Mouse (Mus musculus) embryonic facial prominence, embryonic 15.5 days (tissue): ENCODE measurements around the gene Slc24a3. TPM values are rescaled to one million over a fixed set of nuclear protein-coding genes. Genes with fewer than 3 reads are reported as not detected.

Experiments
- ATAC-seq: fragments of 200-750 bp; cut with Nextera tagmentation; 2 replicates; pipeline ENCODE4 v1.8.0; 2017; ENCODE audit warnings: low read depth, moderate TSS enrichment; ENCODE audit not compliant: insufficient number of reproducible peaks, low FRiP score, low TSS enrichment
- H3K27ac ChIP-seq: fragments of 300-500 bp; sonication (generic); replicated peaks from 2 replicates; pipeline ENCODE4 v1.5.1; 2015; ENCODE audit warnings: mild to moderate bottlenecking, inconsistent platforms
- H3K27me3 ChIP-seq: fragments of 300-500 bp; sonication (generic); 2 replicates; pipeline ENCODE4 v1.6.1; 2015; ENCODE audit warnings: inconsistent platforms
- H3K36me3 ChIP-seq: fragments of 300-500 bp; sonication (generic); 2 replicates; pipeline ENCODE4 v1.6.1; 2015; ENCODE audit warnings: mild to moderate bottlenecking, inconsistent platforms
- H3K4me1 ChIP-seq: fragments of 300-500 bp; sonication (generic); 2 replicates; pipeline ENCODE4 v1.6.1; 2015; ENCODE audit warnings: inconsistent platforms
- H3K4me2 ChIP-seq: fragments of 300-500 bp; sonication (generic); replicated peaks from 2 replicates; pipeline ENCODE4 v1.6.1; 2015; ENCODE audit warnings: mild to moderate bottlenecking, inconsistent platforms
- H3K4me3 ChIP-seq: fragments of 300-500 bp; sonication (generic); replicated peaks from 2 replicates; pipeline ENCODE4 v1.5.1; 2015; ENCODE audit warnings: mild to moderate bottlenecking, inconsistent platforms
- H3K9ac ChIP-seq: fragments of 300-500 bp; sonication (generic); 2 replicates; pipeline ENCODE4 v1.6.1; 2015; ENCODE audit warnings: inconsistent platforms
- H3K9me3 ChIP-seq: fragments of 300-500 bp; sonication (generic); replicated peaks from 2 replicates; pipeline ENCODE4 v1.6.1; 2016; ENCODE audit warnings: inconsistent platforms
- WGBS: fragments of 180-500 bp; shearing (Covaris S2); methylation state at CpG from one replicate; pipeline ENCODE4 v1.1.7; 2015; 5-methylcytosine and 5-hydroxymethylcytosine counted together
- polyA plus RNA-seq: library from polyadenylated mRNA; unstranded; fragments of >200 nt; fragmentation: Nextera tagmentation; extraction: Ambion mirVana; gene quantifications from 2 replicates; pipeline ENCODE4 v1.2.1, GENCODE M21; 2015

Gene Slc24a3
- polyA plus RNA-seq, 1 experiment from 2014 or later, result 3.4 TPM

GRCm38 (mm10) chr2:145165076-145165475 lies 2.5 kb upstream of the Slc24a3 start:
- H3K4me3 ChIP-seq, result no peak overlapping the region
- H3K9ac ChIP-seq, result no peak overlapping the region
- no peak for ATAC-seq
- no peak overlapping the region for H3K27ac ChIP-seq
- peaks cover 5% of the 10 kb centered on the region; the same call in 1 of the 2 replicates for H3K27me3 ChIP-seq
- no peaks in the 10 kb centered on the region for H3K36me3 ChIP-seq
- no peaks in the 10 kb centered on the region for H3K9me3 ChIP-seq
- H3K4me1 ChIP-seq, result peaks cover 19% of the 10 kb centered on the region
- 87% methylated on average over 3 of the region's 3 CpGs for WGBS
- H3K4me2 ChIP-seq, result no peak overlapping the region

GRCm38 (mm10) chr2:145165854-145166253 lies 1.7 kb upstream of the Slc24a3 start:
- Histone ChIP-seq H3K9ac (no peak overlapping the region), H3K4me3 (no peak overlapping the region), H3K4me1 (peaks cover 18% of the 10 kb centered on the region), H3K9me3 (no peaks in the 10 kb centered on the region), H3K36me3 (no peaks in the 10 kb centered on the region), H3K27me3 (peaks cover 5% of the 10 kb centered on the region; the same call in 1 of the 2 replicates), H3K4me2 (no peak overlapping the region), H3K27ac (no peak overlapping the region)
- no peak for ATAC-seq
- WGBS, result 87% methylated on average over 6 of the region's 6 CpGs

GRCm38 (mm10) chr2:145167051-145167663 lies 397 bp upstream of the Slc24a3 start:
- Histone ChIP-seq H3K4me2 (peak overlapping the region; percentile 92), H3K27me3 (peaks cover 5% of the 10 kb centered on the region; the same call in 1 of the 2 replicates), H3K4me1 (peaks cover 13% of the 10 kb centered on the region), H3K9me3 (no peaks in the 10 kb centered on the region), H3K9ac (peak overlapping the region; percentile 62), H3K4me3 (peak overlapping the region; percentile 72), H3K36me3 (no peaks in the 10 kb centered on the region), H3K27ac (peak overlapping the region; percentile 78)
- under 1% methylated on average over 37 of the region's 38 CpGs for WGBS
- ATAC-seq, result peak; percentile 74

GRCm38 (mm10) chr2:145168405-145168971 lies 934 bp downstream of the Slc24a3 start:
- H3K9me3 ChIP-seq, result no peaks in the 10 kb centered on the region
- H3K9ac ChIP-seq, result peak overlapping the region; percentile 62
- peak overlapping the region; percentile 72 for H3K4me3 ChIP-seq
- ATAC-seq, result 0 out of 2 replicates have a peak, but pooled peaks have one; percentile 3
- H3K4me1 ChIP-seq, result peaks cover 13% of the 10 kb centered on the region
- H3K36me3 ChIP-seq, result no peaks in the 10 kb centered on the region
- H3K4me2 ChIP-seq, result peak overlapping the region; percentile 92
- peak overlapping the region; percentile 78 for H3K27ac ChIP-seq
- WGBS, result 8% methylated on average over 10 of the region's 10 CpGs
- H3K27me3 ChIP-seq, result peaks cover 5% of the 10 kb centered on the region; the same call in 1 of the 2 replicates

- no peak overlapping the region for H3K4me3 ChIP-seq
- no peaks in the 10 kb centered on the region for H3K36me3 ChIP-seq
- H3K27ac ChIP-seq, result no peak overlapping the region
- H3K27me3 ChIP-seq, result peaks cover 5% of the 10 kb centered on the region; the same call in 1 of the 2 replicates
- H3K9ac ChIP-seq, result no peak overlapping the region
- H3K4me1 ChIP-seq, result peaks cover 7% of the 10 kb centered on the region
- 88% methylated on average over 4 of the region's 4 CpGs for WGBS
- no peak for ATAC-seq
- H3K4me2 ChIP-seq, result no peak overlapping the region
- no peaks in the 10 kb centered on the region for H3K9me3 ChIP-seq
Observed at GRCm38 (mm10) chr2:145172978-145173655, 5.6 kb downstream of the Slc24a3 start.

GRCm38 (mm10) chr2:145175036-145175435 lies 7.5 kb downstream of the Slc24a3 start:
- ATAC-seq, result no peak
- 84% methylated on average over 7 of the region's 7 CpGs for WGBS
- H3K9ac ChIP-seq, result no peak overlapping the region
- H3K27me3 ChIP-seq, result no peaks in the 10 kb centered on the region
- H3K4me2 ChIP-seq, result no peak overlapping the region
- no peak overlapping the region for H3K27ac ChIP-seq
- no peak overlapping the region for H3K4me3 ChIP-seq
- H3K36me3 ChIP-seq, result no peaks in the 10 kb centered on the region
- no peaks in the 10 kb centered on the region for H3K4me1 ChIP-seq
- H3K9me3 ChIP-seq, result no peaks in the 10 kb centered on the region

- H3K9me3 ChIP-seq, result no peaks in the 10 kb centered on the region
- H3K36me3 ChIP-seq, result no peaks in the 10 kb centered on the region
- ATAC-seq, result no peak
- 68% methylated on average over 8 of the region's 8 CpGs for WGBS
- no peak overlapping the region for H3K27ac ChIP-seq
- no peak overlapping the region for H3K4me2 ChIP-seq
- H3K9ac ChIP-seq, result no peak overlapping the region
- no peak overlapping the region for H3K4me3 ChIP-seq
- no peaks in the 10 kb centered on the region for H3K27me3 ChIP-seq
- no peaks in the 10 kb centered on the region for H3K4me1 ChIP-seq
Observed at GRCm38 (mm10) chr2:145182410-145182809, 14.9 kb downstream of the Slc24a3 start.

GRCm38 (mm10) chr2:145188828-145189227 lies 21.3 kb downstream of the Slc24a3 start:
- no peak overlapping the region for H3K4me3 ChIP-seq
- H3K36me3 ChIP-seq, result no peaks in the 10 kb centered on the region
- H3K27ac ChIP-seq, result no peak overlapping the region
- ATAC-seq, result no peak
- 68% methylated on average over 2 of the region's 2 CpGs for WGBS
- no peaks in the 10 kb centered on the region for H3K9me3 ChIP-seq
- H3K9ac ChIP-seq, result no peak overlapping the region
- H3K27me3 ChIP-seq, result no peaks in the 10 kb centered on the region
- no peak overlapping the region for H3K4me2 ChIP-seq
- H3K4me1 ChIP-seq, result no peaks in the 10 kb centered on the region

- no peaks in the 10 kb centered on the region for H3K4me1 ChIP-seq
- no peaks in the 10 kb centered on the region for H3K9me3 ChIP-seq
- no peaks in the 10 kb centered on the region for H3K36me3 ChIP-seq
- no peak overlapping the region for H3K27ac ChIP-seq
- no peak overlapping the region for H3K4me2 ChIP-seq
- 57% methylated on average over 3 of the region's 3 CpGs for WGBS
- no peak overlapping the region for H3K4me3 ChIP-seq
- no peak for ATAC-seq
- no peaks in the 10 kb centered on the region for H3K27me3 ChIP-seq
- no peak overlapping the region for H3K9ac ChIP-seq
Observed at GRCm38 (mm10) chr2:145196043-145196442, 28.5 kb downstream of the Slc24a3 start.

- no peaks in the 10 kb centered on the region for H3K9me3 ChIP-seq
- H3K27me3 ChIP-seq, result no peaks in the 10 kb centered on the region
- no peaks in the 10 kb centered on the region for H3K36me3 ChIP-seq
- no peak overlapping the region for H3K9ac ChIP-seq
- ATAC-seq, result no peak
- H3K4me3 ChIP-seq, result no peak overlapping the region
- H3K4me2 ChIP-seq, result no peak overlapping the region
- WGBS, result 77% methylated on average over 7 of the region's 7 CpGs
- H3K27ac ChIP-seq, result no peak overlapping the region
- no peaks in the 10 kb centered on the region for H3K4me1 ChIP-seq
Observed at GRCm38 (mm10) chr2:145196501-145197042, 29.0 kb downstream of the Slc24a3 start.

- Histone ChIP-seq H3K4me2 (no peak overlapping the region), H3K36me3 (no peaks in the 10 kb centered on the region), H3K27ac (no peak overlapping the region), H3K9me3 (no peaks in the 10 kb centered on the region), H3K27me3 (no peaks in the 10 kb centered on the region), H3K9ac (no peak overlapping the region), H3K4me1 (no peaks in the 10 kb centered on the region), H3K4me3 (no peak overlapping the region)
- WGBS, result 86% methylated on average over 4 of the region's 4 CpGs
- ATAC-seq, result no peak
Observed at GRCm38 (mm10) chr2:145197076-145197475, 29.5 kb downstream of the Slc24a3 start.
